Mouse (Mus musculus): ENCODE results near the gene Map6d1. TPM values are rescaled to one million over a fixed set of nuclear protein-coding genes. Genes with fewer than 3 reads are reported as not detected.

The Map6d1 gene
- polyA plus RNA-seq, 1 experiment from 2014 or later: 1.3 TPM

GRCm38 (mm10) chr16:20234406-20234805 is 6.8 kb downstream of the Map6d1 start:
- Histone ChIP-seq H3K9me3 (replicated peaks) (no peaks in the 10 kb centered on the region), H3K4me2 (no peak overlapping the region), H3K36me3 (peaks cover 43% of the 10 kb centered on the region), H3K27ac (ENCODE audit: poor library complexity, severe bottlenecking) (no peak overlapping the region), H3K9ac (no peak overlapping the region), H3K27me3 (replicated peaks) (no peaks in the 10 kb centered on the region), H3K4me3 (no peak overlapping the region), H3K4me1 (replicated peaks) (no peaks in the 10 kb centered on the region)
- ATAC-seq (ENCODE audit: insufficient number of reproducible peaks, low FRiP score): no peak
- 63% methylated on average over 4 of the region's 4 CpGs for WGBS

GRCm38 (mm10) chr16:20228167-20228566 is 13.0 kb downstream of the Map6d1 start:
- 89% methylated on average over 5 of the region's 5 CpGs for WGBS
- Histone ChIP-seq H3K9ac (no peak overlapping the region), H3K27me3 (replicated peaks) (no peaks in the 10 kb centered on the region), H3K27ac (ENCODE audit: poor library complexity, severe bottlenecking) (no peak overlapping the region), H3K4me3 (no peak overlapping the region), H3K4me1 (replicated peaks) (peaks cover 17% of the 10 kb centered on the region), H3K36me3 (peaks cover 65% of the 10 kb centered on the region), H3K9me3 (replicated peaks) (no peaks in the 10 kb centered on the region), H3K4me2 (no peak overlapping the region)
- ATAC-seq (ENCODE audit: insufficient number of reproducible peaks, low FRiP score): no peak

- no peak overlapping the region for H3K4me3 ChIP-seq
- H3K36me3 ChIP-seq: peaks cover 69% of the 10 kb centered on the region
- H3K27ac ChIP-seq (ENCODE audit: poor library complexity, severe bottlenecking): peak overlapping the region; percentile 5; the same call in 1 of the 2 replicates
- peaks cover 17% of the 10 kb centered on the region for H3K4me1 ChIP-seq (replicated peaks)
- no peak overlapping the region for H3K4me2 ChIP-seq
- H3K27me3 ChIP-seq (replicated peaks): no peaks in the 10 kb centered on the region
- 20% methylated on average over 6 of the region's 6 CpGs for WGBS
- H3K9me3 ChIP-seq (replicated peaks): no peaks in the 10 kb centered on the region
- ATAC-seq (ENCODE audit: insufficient number of reproducible peaks, low FRiP score): peak; percentile 48
- H3K9ac ChIP-seq: peak overlapping the region; percentile 11; the same call in 1 of the 2 replicates
Observed at GRCm38 (mm10) chr16:20227504-20227903, 13.7 kb downstream of the Map6d1 start.

GRCm38 (mm10) chr16:20226676-20227075 is 14.5 kb downstream of the Map6d1 start:
- H3K4me1 ChIP-seq (replicated peaks): peaks cover 17% of the 10 kb centered on the region
- H3K4me2 ChIP-seq: no peak overlapping the region
- H3K9ac ChIP-seq: 0 out of 2 replicates have a peak overlapping the region, but pooled peaks have one; percentile 11
- no peak overlapping the region for H3K27ac ChIP-seq (ENCODE audit: poor library complexity, severe bottlenecking)
- 90% methylated on average over 4 of the region's 4 CpGs for WGBS
- H3K36me3 ChIP-seq: peaks cover 74% of the 10 kb centered on the region
- no peaks in the 10 kb centered on the region for H3K27me3 ChIP-seq (replicated peaks)
- no peak overlapping the region for H3K4me3 ChIP-seq
- H3K9me3 ChIP-seq (replicated peaks): no peaks in the 10 kb centered on the region
- no peak for ATAC-seq (ENCODE audit: insufficient number of reproducible peaks, low FRiP score)

DNA sequence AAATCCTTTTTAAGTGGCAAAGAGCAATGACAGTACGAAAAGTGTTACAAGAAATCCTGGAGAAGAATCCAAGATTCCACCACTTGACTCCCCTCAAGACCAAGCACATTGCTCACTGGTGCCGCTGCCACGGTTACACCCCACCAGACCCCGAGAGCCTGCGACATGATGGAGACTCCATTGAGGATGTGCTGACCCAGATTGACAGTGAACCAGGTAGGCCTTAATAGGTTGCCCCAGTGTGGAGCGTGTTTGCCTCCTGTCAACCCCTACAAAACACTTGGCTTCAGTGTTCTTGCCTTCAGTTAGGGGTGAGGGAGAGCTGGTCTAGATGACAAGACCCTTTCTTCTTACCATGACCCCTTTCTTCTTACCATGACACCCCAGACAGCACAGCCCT is 18.4 kb downstream of the Map6d1 start:
- no peaks in the 10 kb centered on the region for H3K9me3 ChIP-seq (replicated peaks)
- H3K9ac ChIP-seq: no peak overlapping the region
- peaks cover 12% of the 10 kb centered on the region for H3K4me1 ChIP-seq (replicated peaks)
- H3K36me3 ChIP-seq: peaks cover 75% of the 10 kb centered on the region
- no peak for ATAC-seq (ENCODE audit: insufficient number of reproducible peaks, low FRiP score)
- WGBS: 94% methylated on average over 6 of the region's 6 CpGs
- no peak overlapping the region for H3K4me2 ChIP-seq
- H3K4me3 ChIP-seq: no peak overlapping the region
- no peaks in the 10 kb centered on the region for H3K27me3 ChIP-seq (replicated peaks)
- no peak overlapping the region for H3K27ac ChIP-seq (ENCODE audit: poor library complexity, severe bottlenecking)

- Histone ChIP-seq H3K4me1 (replicated peaks) (no peaks in the 10 kb centered on the region), H3K36me3 (peaks cover 87% of the 10 kb centered on the region)
- 81% methylated on average over 3 of the region's 3 CpGs for WGBS
Observed at GRCm38 (mm10) chr16:20213591-20214226, 27.4 kb downstream of the Map6d1 start.

GRCm38 (mm10) chr16:20199501-20200201 is 41.5 kb downstream of the Map6d1 start:
- no peak for ATAC-seq (ENCODE audit: insufficient number of reproducible peaks, low FRiP score)
- WGBS: 86% methylated on average over 5 of the region's 5 CpGs
- Histone ChIP-seq H3K4me2 (no peak overlapping the region), H3K27ac (ENCODE audit: poor library complexity, severe bottlenecking) (no peak overlapping the region), H3K4me1 (replicated peaks) (no peaks in the 10 kb centered on the region), H3K9ac (no peak overlapping the region), H3K36me3 (peaks cover 72% of the 10 kb centered on the region), H3K9me3 (replicated peaks) (no peaks in the 10 kb centered on the region; the same call in 1 of the 2 replicates), H3K4me3 (no peak overlapping the region), H3K27me3 (replicated peaks) (no peaks in the 10 kb centered on the region)

More at GRCm38 (mm10) chr16:20213591-20214226, 27.4 kb downstream of the Map6d1 start:
- Histone ChIP-seq H3K27ac (ENCODE audit: poor library complexity, severe bottlenecking) (no peak overlapping the region), H3K9ac (no peak overlapping the region), H3K4me2 (no peak overlapping the region), H3K4me3 (no peak overlapping the region), H3K9me3 (replicated peaks) (no peaks in the 10 kb centered on the region), H3K27me3 (replicated peaks) (no peaks in the 10 kb centered on the region)
- ATAC-seq (ENCODE audit: insufficient number of reproducible peaks, low FRiP score): no peak

GRCm38 (mm10) chr16:20196962-20197361 is 44.2 kb downstream of the Map6d1 start:
- Histone ChIP-seq H3K27ac (ENCODE audit: poor library complexity, severe bottlenecking) (no peak overlapping the region), H3K27me3 (replicated peaks) (no peaks in the 10 kb centered on the region), H3K36me3 (peaks cover 79% of the 10 kb centered on the region), H3K9ac (no peak overlapping the region), H3K4me2 (no peak overlapping the region), H3K4me3 (no peak overlapping the region), H3K4me1 (replicated peaks) (no peaks in the 10 kb centered on the region), H3K9me3 (replicated peaks) (no peaks in the 10 kb centered on the region; the same call in 1 of the 2 replicates)
- no peak for ATAC-seq (ENCODE audit: insufficient number of reproducible peaks, low FRiP score)
- 96% methylated on average over 5 of the region's 5 CpGs for WGBS

DNA sequence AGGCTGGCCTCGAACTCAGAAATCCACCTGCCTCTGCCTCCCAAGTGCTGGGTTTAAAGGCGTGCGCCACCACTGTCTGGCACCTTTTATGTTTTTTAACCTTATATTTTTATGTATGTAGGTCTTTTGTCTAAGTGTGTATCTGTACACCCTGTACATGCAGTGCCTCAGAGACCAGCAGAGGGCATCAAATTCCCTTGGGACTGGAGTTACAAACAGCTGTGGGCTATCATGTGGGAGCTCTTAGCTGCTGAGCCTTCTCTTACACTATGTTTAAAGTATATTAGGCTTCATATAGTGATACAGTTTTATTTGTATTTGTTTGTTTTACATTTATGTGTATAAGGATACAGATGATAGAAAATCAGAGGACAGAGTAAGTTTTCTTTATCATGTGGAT is 45.6 kb downstream of the Map6d1 start:
- no peak for ATAC-seq (ENCODE audit: insufficient number of reproducible peaks, low FRiP score)
- H3K27ac ChIP-seq (ENCODE audit: poor library complexity, severe bottlenecking): no peak overlapping the region
- H3K4me2 ChIP-seq: no peak overlapping the region
- H3K4me1 ChIP-seq (replicated peaks): no peaks in the 10 kb centered on the region
- no peak overlapping the region for H3K9ac ChIP-seq
- 97% methylated on average over 3 of the region's 3 CpGs for WGBS
- no peaks in the 10 kb centered on the region for H3K9me3 ChIP-seq (replicated peaks)
- no peaks in the 10 kb centered on the region for H3K27me3 ChIP-seq (replicated peaks)
- H3K36me3 ChIP-seq: peaks cover 74% of the 10 kb centered on the region
- no peak overlapping the region for H3K4me3 ChIP-seq

DNA sequence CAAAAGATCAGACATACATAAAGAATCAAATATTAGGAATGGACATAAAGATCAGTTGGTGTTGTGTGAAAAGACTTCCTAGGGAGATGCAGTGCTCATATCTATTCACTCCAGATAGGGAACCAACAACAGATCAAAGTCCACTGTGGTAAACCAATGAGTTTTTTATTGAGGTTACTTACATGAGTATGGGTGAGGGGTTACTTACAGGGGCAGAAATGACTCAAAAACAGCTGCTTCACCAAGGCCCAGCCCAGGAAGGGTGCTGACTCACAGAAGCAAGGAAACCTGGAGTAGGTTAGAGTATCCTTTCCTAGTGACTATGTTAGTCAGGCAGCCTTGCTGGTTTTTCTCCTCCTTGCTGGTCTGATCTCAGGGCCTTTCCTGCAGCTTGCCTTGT is 49.1 kb downstream of the Map6d1 start:
- no peak overlapping the region for H3K4me3 ChIP-seq
- no peak for ATAC-seq (ENCODE audit: insufficient number of reproducible peaks, low FRiP score)
- H3K36me3 ChIP-seq: peaks cover 71% of the 10 kb centered on the region
- H3K27me3 ChIP-seq (replicated peaks): no peaks in the 10 kb centered on the region
- no peak overlapping the region for H3K9ac ChIP-seq
- no peaks in the 10 kb centered on the region for H3K9me3 ChIP-seq (replicated peaks)
- H3K27ac ChIP-seq (ENCODE audit: poor library complexity, severe bottlenecking): no peak overlapping the region
- no peaks in the 10 kb centered on the region for H3K4me1 ChIP-seq (replicated peaks)
- no peak overlapping the region for H3K4me2 ChIP-seq

DNA sequence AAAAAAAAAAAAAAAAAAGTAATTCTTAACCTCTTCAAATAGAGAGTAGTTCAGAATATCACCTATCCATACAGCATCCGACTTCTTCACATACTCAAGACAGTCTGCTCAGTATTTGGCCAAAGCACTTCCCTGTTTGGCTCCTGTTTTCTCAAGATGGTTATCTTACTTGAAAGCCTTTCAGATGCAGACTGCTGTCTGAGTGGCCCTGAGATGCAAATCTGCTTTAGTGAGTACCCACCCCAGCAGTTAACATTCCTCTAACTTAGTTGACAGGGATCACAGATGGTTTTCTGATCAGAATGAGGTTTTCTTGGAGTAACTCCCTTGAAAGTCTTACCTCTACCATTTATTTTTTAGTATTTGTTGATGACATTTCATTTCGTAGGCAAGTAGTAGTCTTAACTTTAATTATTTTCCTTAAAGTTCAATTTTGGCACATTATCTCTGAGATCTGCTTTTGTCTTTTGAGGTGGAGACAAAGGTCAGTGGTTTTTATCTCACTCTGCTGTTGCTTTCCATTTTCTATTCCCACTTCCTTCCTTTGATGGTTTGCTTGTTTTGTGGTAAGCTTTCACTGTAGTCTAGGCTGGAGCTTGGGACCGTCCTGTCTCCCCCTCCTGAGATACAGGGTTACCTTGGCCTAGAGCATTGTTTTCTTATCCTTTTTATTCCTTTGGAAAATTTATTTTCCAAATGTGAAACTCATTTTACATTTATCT is 49.8 kb downstream of the Map6d1 start:
- H3K27me3 ChIP-seq (replicated peaks): no peaks in the 10 kb centered on the region
- H3K36me3 ChIP-seq: peaks cover 73% of the 10 kb centered on the region
- H3K9me3 ChIP-seq (replicated peaks): no peaks in the 10 kb centered on the region
- H3K4me2 ChIP-seq: no peak overlapping the region
- no peak for ATAC-seq (ENCODE audit: insufficient number of reproducible peaks, low FRiP score)
- H3K9ac ChIP-seq: no peak overlapping the region
- no peak overlapping the region for H3K27ac ChIP-seq (ENCODE audit: poor library complexity, severe bottlenecking)
- no peaks in the 10 kb centered on the region for H3K4me1 ChIP-seq (replicated peaks)
- WGBS: 68% methylated on average over 3 of the region's 3 CpGs
- no peak overlapping the region for H3K4me3 ChIP-seq

All from heart, embryonic 12.5 days (tissue).